Mouse (Mus musculus): ENCODE data around the gene Tubb4a. TPM values are rescaled to one million over a fixed set of nuclear protein-coding genes. Genes with fewer than 3 reads are reported as not detected.

Gene Tubb4a
- total and polyA plus RNA-seq, 3 experiments = 0.89 to 2.1 TPM; not detected in 1

DNA sequence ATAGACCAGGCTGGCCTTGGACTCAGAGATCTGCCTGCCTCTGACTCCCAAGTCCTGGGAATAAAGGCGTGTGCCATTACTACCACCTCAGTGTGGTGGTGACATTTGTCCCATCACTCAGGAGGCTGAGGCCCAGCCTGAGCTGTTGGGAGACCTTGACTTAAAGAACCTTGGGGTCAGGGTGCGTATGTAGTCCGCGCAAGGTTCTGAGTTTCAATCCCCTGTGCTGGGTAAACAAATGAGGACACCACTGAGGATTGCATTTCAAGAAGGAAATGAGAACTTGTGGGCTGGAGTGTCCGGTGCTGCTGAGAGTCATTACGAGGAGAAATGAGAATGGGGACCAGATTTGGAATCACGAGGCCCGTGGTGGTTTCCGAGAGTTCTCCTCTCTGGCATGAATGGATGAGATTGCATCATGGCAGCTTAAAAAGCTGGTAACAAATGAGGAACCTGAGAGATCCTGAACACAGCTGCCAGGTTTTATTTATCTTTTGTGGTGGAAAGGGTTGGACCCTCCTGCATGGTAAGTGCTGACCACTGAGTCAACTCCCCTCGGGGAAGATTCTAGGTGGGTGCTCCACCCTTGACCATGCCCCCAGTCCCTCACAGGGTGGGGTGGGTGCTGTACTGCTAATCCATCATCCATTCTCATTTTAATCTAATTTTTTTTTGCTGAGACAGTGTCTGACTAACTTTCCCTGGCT lies 25.3 kb upstream of the Tubb4a start (continued):
- TF ChIP-seq RCOR1 (conservative IDR thresholded peaks at IDR 0.05; ENCODE audit: low read depth, low read length) = peak; percentile 45; the same call in 1 of the 2 replicates
- TF ChIP-seq MAX (IDR thresholded peaks at IDR 0.05; ENCODE audit: low read length) = peak; percentile 85; the same call in 1 of the 2 replicates
- no peak for TF ChIP-seq CTCF (conservative IDR thresholded peaks at IDR 0.05 in 1 of 2, IDR thresholded peaks at IDR 0.05 in 1 of 2; ENCODE audit: low read depth in 2 of 2, low read length in 2 of 2)
- peak; percentile 61; the same call in 1 of the 2 replicates for TF ChIP-seq UBTF (IDR thresholded peaks at IDR 0.05; ENCODE audit: low read depth, low read length)
- no peak for TF ChIP-seq POLR2AphosphoS2 (IDR thresholded peaks at IDR 0.05; ENCODE audit: low read depth, low read length)
- TF ChIP-seq NELFE (IDR thresholded peaks at IDR 0.05; ENCODE audit: low read depth, low read length) = no peak
- no peak for TF ChIP-seq GABPA (IDR thresholded peaks at IDR 0.05; ENCODE audit: insufficient replicate concordance, low read depth, low read length)
- peak; percentile 99 for TF ChIP-seq TCF12 (IDR thresholded peaks at IDR 0.05; ENCODE audit: low read depth, low read length)

DNA sequence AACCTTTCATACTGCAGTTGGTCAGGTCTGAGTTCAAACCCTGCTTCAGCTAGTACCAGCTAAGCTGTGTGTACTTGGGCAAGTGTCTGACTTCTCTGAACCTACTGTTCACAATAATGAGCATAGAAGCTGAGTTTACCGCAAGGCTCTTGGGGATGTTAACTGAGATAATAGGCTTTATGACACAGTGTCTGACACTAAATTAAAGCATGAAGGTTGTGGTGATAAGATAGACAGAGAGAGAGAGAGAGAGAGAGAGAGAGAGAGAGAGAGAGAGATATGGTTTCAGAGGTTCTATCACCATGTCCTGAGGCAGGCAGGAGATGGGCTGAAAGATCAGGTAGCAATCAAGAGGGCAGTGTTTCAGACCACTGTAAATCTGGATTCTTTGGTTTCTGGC lies 22.4 kb upstream of the Tubb4a start:
- peak overlapping the region in 1 of 3 experiments; percentile 35 for H3K4me3 ChIP-seq (replicated peaks in 1 of 3; ENCODE audit: low read depth in 2 of 3, low read length in 2 of 3, poor library complexity in 1 of 3)
- no peaks in the 10 kb centered on the region for H3K27me3 ChIP-seq (replicated peaks)
- TF ChIP-seq CHD2 (IDR thresholded peaks at IDR 0.05; ENCODE audit: low read length) = 0 out of 2 replicates have a peak, but pooled peaks have one; percentile 39
- no peak for TF ChIP-seq E2F4 (IDR thresholded peaks at IDR 0.05; ENCODE audit: insufficient replicate concordance, low read depth, low read length)
- no peak for TF ChIP-seq RAD21 (IDR thresholded peaks at IDR 0.05; ENCODE audit: low read depth, low read length)
- no peak for TF ChIP-seq EP300 (IDR thresholded peaks at IDR 0.05; ENCODE audit: low read length)
- no peak for TF ChIP-seq PAX5 (IDR thresholded peaks at IDR 0.05; ENCODE audit: low read length)
- TF ChIP-seq SMC3 (IDR thresholded peaks at IDR 0.05; ENCODE audit: low read depth, low read length) = no peak
- no peak for TF ChIP-seq CHD1 (IDR thresholded peaks at IDR 0.05; ENCODE audit: low read depth, low read length)
- peak; percentile 22; the same call in 1 of the 2 replicates for TF ChIP-seq POLR2AphosphoS2 (IDR thresholded peaks at IDR 0.05; ENCODE audit: low read depth, low read length)
- no peak for TF ChIP-seq JUND (conservative IDR thresholded peaks at IDR 0.05; ENCODE audit: low read depth, low read length)
- TF ChIP-seq ZC3H11A (IDR thresholded peaks at IDR 0.05; ENCODE audit: low read depth, low read length) = no peak
- no peak for TF ChIP-seq MAZ (IDR thresholded peaks at IDR 0.05; ENCODE audit: low read depth, low read length)
- TF ChIP-seq NRF1 (IDR thresholded peaks at IDR 0.05; ENCODE audit: low read depth, low read length) = no peak
- no peak for TF ChIP-seq POLR2A (IDR thresholded peaks at IDR 0.05; ENCODE audit: low read depth, low read length)
- TF ChIP-seq MAX (IDR thresholded peaks at IDR 0.05; ENCODE audit: low read length) = no peak
- TF ChIP-seq MYC (IDR thresholded peaks at IDR 0.05; ENCODE audit: low read depth, low read length) = no peak
- TF ChIP-seq ZKSCAN1 (IDR thresholded peaks at IDR 0.05; ENCODE audit: borderline replicate concordance, low read depth, low read length) = no peak
- TF ChIP-seq CTCF (conservative IDR thresholded peaks at IDR 0.05 in 1 of 2, IDR thresholded peaks at IDR 0.05 in 1 of 2; ENCODE audit: low read depth in 2 of 2, low read length in 2 of 2) = no peak
- no peak for DNase-seq (ENCODE audit: extremely low read depth)
- H3K9ac ChIP-seq (ENCODE audit: insufficient read depth, low read depth) = peak overlapping the region; percentile 99
- no peaks in the 10 kb centered on the region for H3K9me3 ChIP-seq (replicated peaks; ENCODE audit: low read length)
- dilution Hi-C loops (cut with MboI; ENCODE audit: extremely low pct_ligation_motif_present, extremely low pct_unique_long_range_greater_than_20kb, low sequenced_read_pairs) = no loop called here
- in situ Hi-C loops (cut with MboI; ENCODE audit: low pct_ligation_motif_present, low pct_unique_long_range_greater_than_20kb, low sequenced_read_pairs) = loop anchor here (5.0 kb wide), 1 partner anchor 42 kb away; no protein-coding TSS in a partner anchor
- H3K79me2 ChIP-seq (replicated peaks; ENCODE audit: control insufficient read depth, extremely low read depth, insufficient read depth, poor library complexity, severe bottlenecking) = peaks cover 47% of the 10 kb centered on the region
- peaks cover 21 to 31% of the 10 kb centered on the region in 2 experiments for H3K36me3 ChIP-seq (replicated peaks in 1 of 2; ENCODE audit: control insufficient read depth in 1 of 2, insufficient read depth in 1 of 2, low read length in 1 of 2)
- H3K4me1 ChIP-seq (ENCODE audit: control insufficient read depth in 1 of 2, insufficient read depth in 2 of 2) = peaks cover 22 to 52% of the 10 kb centered on the region in 2 experiments
- peak overlapping the region; percentile 96 for H3K27ac ChIP-seq (ENCODE audit: insufficient read depth, low read depth)
- no peak overlapping the region; the same call in 1 of the 2 replicates for H3K4me2 ChIP-seq (ENCODE audit: insufficient read depth, low read depth, poor library complexity, severe bottlenecking)

Data from CH12.LX (cell line).